Mouse (Mus musculus) hindbrain, embryonic 11.5 days (tissue): ENCODE data around the gene Gm9040. TPM values are rescaled to one million over a fixed set of nuclear protein-coding genes. Genes with fewer than 3 reads are reported as not detected.
"Not testable (repeated sequence)": the region's sequence is repeated elsewhere in the genome, so short reads cannot be mapped to it uniquely, and the experiment has no call there.

Experiments
- ATAC-seq: fragments of 200-750 bp; cut with Nextera tagmentation; 2 replicates; pipeline ENCODE4 v1.8.0; 2017; ENCODE audit warnings: mild to moderate bottlenecking, moderate TSS enrichment, moderate library complexity; ENCODE audit not compliant: low FRiP score
- DNase-seq: peaks from one replicate; pipeline ENCODE4 v3.0.0-alpha.2; 2015; ENCODE audit warnings: low spot score
- H3K27ac ChIP-seq: fragments of 300-500 bp; sonication (generic); 2 replicates; pipeline ENCODE4 v1.5.1; 2014; ENCODE audit warnings: mild to moderate bottlenecking, low read depth, low read length
- H3K27me3 ChIP-seq: fragments of 300-500 bp; sonication (generic); 2 replicates; pipeline ENCODE4 v1.6.1; 2014; ENCODE audit warnings: mild to moderate bottlenecking, low read length, moderate library complexity, mixed read lengths; ENCODE audit not compliant: control insufficient read depth, insufficient read depth
- H3K36me3 ChIP-seq: fragments of 300-500 bp; sonication (generic); 2 replicates; pipeline ENCODE4 v1.6.1; 2014; ENCODE audit warnings: mild to moderate bottlenecking, low read length, moderate library complexity, mixed read lengths; ENCODE audit not compliant: control insufficient read depth, insufficient read depth
- H3K4me1 ChIP-seq: fragments of 300-500 bp; sonication (generic); replicated peaks from 2 replicates; pipeline ENCODE4 v1.6.1; 2014; ENCODE audit warnings: low read length, mixed read lengths; ENCODE audit not compliant: control insufficient read depth, insufficient read depth
- H3K4me2 ChIP-seq: fragments of 300-500 bp; sonication (generic); replicated peaks from 2 replicates; pipeline ENCODE4 v1.6.1; 2014; ENCODE audit warnings: mild to moderate bottlenecking, low read depth, low read length
- H3K4me3 ChIP-seq: fragments of 300-500 bp; sonication (generic); 2 replicates; pipeline ENCODE4 v1.5.1; 2014; ENCODE audit warnings: low read depth, low read length
- H3K9ac ChIP-seq: fragments of 300-500 bp; sonication (generic); 2 replicates; pipeline ENCODE4 v1.6.1; 2014; ENCODE audit warnings: low read depth, low read length
- H3K9me3 ChIP-seq: fragments of 300-500 bp; sonication (generic); 2 replicates; pipeline ENCODE4 v1.6.1; 2016; ENCODE audit warnings: low read length; ENCODE audit not compliant: control insufficient read depth
- WGBS: fragments of 180-500 bp; shearing (Covaris S2); extraction: QIAGEN DNeasy Blood & Tissue Kit; methylation state at CpG from one replicate; pipeline ENCODE4 v1.1.7; 2014; 5-methylcytosine and 5-hydroxymethylcytosine counted together
- polyA plus RNA-seq: library from polyadenylated mRNA; unstranded; fragments of >200 nt; fragmentation: Nextera tagmentation; extraction: Ambion mirVana; gene quantifications from 2 replicates; pipeline ENCODE4 v1.2.1, GENCODE M21; 2014

The Gm9040 gene
- polyA plus RNA-seq, 1 experiment from 2014 or later, result not detected

DNA sequence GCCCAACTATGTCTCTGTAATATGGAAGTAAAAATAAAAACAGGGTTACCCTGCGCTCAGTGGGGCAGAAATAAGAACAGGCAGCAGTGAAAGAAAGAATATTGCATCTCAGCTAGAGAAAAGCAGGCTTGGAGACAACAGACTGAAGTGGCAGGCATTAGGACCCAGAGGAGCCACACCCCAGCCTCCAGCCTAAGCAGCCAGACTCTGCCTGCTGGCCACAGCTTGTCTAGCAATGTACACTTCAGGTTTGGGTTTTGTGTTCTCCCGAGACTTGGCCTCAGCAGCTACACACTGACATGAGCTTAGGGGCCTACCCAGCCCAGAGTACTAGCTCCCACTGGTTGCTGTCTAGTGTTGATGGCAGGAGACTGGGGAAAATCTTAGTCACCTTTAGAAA lies 24.6 kb downstream of the Gm9040 start:
- not testable (repeated sequence) for H3K9me3 ChIP-seq, H3K27ac ChIP-seq, H3K27me3 ChIP-seq, DNase-seq, ATAC-seq, H3K4me1 ChIP-seq, H3K36me3 ChIP-seq, H3K9ac ChIP-seq, H3K4me2 ChIP-seq, H3K4me3 ChIP-seq
- WGBS, result 64% methylated on average over 2 of the region's 2 CpGs

DNA sequence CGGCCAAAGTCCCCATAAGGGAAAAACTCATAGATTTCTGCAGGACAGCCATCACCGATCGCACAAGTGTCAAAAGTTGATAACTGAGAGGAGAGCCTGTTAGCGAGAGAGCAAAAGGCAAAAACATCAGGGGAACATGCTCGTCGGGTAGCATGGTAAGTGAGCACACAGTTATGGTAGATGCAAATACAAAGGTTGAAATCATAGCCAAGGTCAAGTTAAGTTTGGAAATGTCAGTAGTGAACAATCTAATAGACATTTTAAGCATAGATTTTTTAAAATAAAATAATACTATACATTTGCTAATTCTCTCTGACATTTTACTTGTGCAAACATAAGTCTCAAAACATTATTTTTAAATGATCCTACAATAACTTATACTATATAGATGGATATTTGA lies 31.8 kb downstream of the Gm9040 start, which contains the start of gene Iltifb:
Iltifb (minus strand) TSS at position 101 of the 400 bp plus-strand sequence.
- H3K27ac ChIP-seq, result no peak within 1 kb of the TSS
- WGBS, result 94% methylated on average over 6 of the region's 6 CpGs
- no peaks in the 10 kb centered on the region for H3K9me3 ChIP-seq
- DNase-seq (no peak), ATAC-seq (no peak)
- no peaks in the 10 kb centered on the region for H3K36me3 ChIP-seq
- H3K4me3 ChIP-seq, result no peak within 1 kb of the TSS
- no peaks in the 10 kb centered on the region for H3K4me1 ChIP-seq
- no peaks in the 10 kb centered on the region for H3K27me3 ChIP-seq
- no peak within 1 kb of the TSS for H3K9ac ChIP-seq
- H3K4me2 ChIP-seq, result no peak within 1 kb of the TSS

DNA sequence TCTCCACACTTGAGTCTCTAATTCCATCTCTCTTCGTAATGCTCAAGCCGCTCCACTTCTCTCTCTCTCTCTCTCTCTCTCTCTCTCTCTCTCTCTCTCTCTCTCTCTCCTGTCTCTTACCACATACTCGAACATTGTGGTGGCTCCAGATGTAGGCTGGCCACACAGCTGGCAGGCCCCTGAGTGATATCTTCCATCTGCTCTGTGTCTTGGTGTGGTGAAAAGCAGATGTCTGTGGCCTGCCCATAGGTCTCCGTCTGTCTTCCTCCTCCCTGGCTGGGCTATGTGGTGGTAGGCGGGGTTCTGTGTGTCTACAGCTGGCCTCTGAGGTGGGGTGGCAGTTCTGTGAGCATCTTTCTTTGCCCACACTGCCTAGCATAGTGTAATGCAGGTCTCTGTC lies 43.8 kb downstream of the Gm9040 start:
- not testable (repeated sequence) for ATAC-seq, H3K4me3 ChIP-seq, H3K9ac ChIP-seq, H3K4me2 ChIP-seq, DNase-seq, H3K4me1 ChIP-seq, H3K27me3 ChIP-seq, H3K9me3 ChIP-seq, H3K27ac ChIP-seq, H3K36me3 ChIP-seq
- 100% methylated on average over 2 of the region's 5 CpGs for WGBS

DNA sequence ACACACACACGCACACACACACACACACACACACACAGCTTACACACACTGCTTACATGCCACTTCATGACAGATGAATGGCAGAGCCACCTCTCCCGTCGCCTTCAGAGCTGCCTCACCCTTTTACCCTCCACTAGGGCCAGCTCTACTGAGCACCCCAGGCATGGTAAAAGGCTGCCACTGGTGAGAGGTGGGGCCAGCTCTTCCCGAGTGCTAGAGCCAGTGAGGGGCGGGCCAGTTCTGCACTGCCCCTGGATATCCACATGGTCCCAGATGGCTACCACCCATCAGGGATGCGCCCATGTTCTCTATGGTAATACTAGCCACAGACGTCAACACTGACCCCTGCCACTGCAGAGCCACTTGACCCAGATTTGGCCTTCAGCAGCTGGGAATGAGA lies 44.2 kb downstream of the Gm9040 start:
- not testable (repeated sequence) for H3K4me3 ChIP-seq, ATAC-seq, H3K27ac ChIP-seq

DNA sequence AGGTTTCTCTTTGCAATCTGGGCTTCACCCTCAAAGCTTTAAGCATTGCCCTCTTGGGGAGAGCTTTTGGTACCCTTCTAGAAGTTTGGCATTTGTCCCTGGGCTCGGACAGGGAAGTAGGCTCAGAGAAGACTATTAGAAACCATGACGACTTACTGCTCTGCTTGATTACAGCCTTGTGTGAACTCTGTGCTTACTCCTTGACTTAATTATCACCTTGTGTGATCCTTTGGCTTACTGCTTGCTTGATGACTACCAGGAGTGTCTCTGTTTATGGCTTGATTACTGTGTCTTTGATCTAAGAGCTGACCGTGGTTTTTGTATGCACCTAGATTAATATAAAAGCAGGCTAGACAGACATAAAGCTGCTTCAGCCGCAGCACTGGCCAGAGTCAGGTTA lies 48.7 kb downstream of the Gm9040 start:
- H3K4me1 ChIP-seq, H3K27ac ChIP-seq, H3K9ac ChIP-seq, H3K9me3 ChIP-seq, H3K27me3 ChIP-seq, ATAC-seq, H3K4me3 ChIP-seq, H3K36me3 ChIP-seq, H3K4me2 ChIP-seq, DNase-seq: not testable (repeated sequence)
- no CpG with 5 or more reads among the region's 4 CpGs for WGBS

More for the DNA sequence above, 44.2 kb downstream of the Gm9040 start:
- not testable (repeated sequence) for H3K9me3 ChIP-seq, H3K27me3 ChIP-seq, H3K4me2 ChIP-seq, H3K9ac ChIP-seq, DNase-seq, H3K36me3 ChIP-seq, H3K4me1 ChIP-seq
- WGBS, result 77% methylated on average over 6 of the region's 7 CpGs

Other genes starting within 250 kb of the Gm9040 start
- 57.3 and 62.2 TPM in 2 replicates for gene Mdm1, start 185.2 kb downstream of the Gm9040 start, polyA plus RNA-seq
- gene Il22, start 122.0 kb downstream of the Gm9040 start, polyA plus RNA-seq, result not detected in 2 replicates
- gene Gm32717, start 86.2 kb downstream of the Gm9040 start, polyA plus RNA-seq, result 0.15 and 0.26 TPM in 2 replicates
- 0.15 and 0.26 TPM in 2 replicates for gene Gm32802, start 68.3 kb downstream of the Gm9040 start, polyA plus RNA-seq
- gene Iltifb, start 31.9 kb downstream of the Gm9040 start, polyA plus RNA-seq, result not detected in 2 replicates
- not detected in 2 replicates for gene Gm9044, start 5.4 kb upstream of the Gm9040 start, polyA plus RNA-seq
- gene Gm9045, start 10.9 kb upstream of the Gm9040 start, polyA plus RNA-seq, result 0.07 TPM in 1 of 2 replicates, not detected in the other
- not detected in 2 replicates for gene Gm9046, start 16.3 kb upstream of the Gm9040 start, polyA plus RNA-seq
- not detected in 2 replicates for gene Gm9048, start 21.7 kb upstream of the Gm9040 start, polyA plus RNA-seq
- gene Gm9049, start 27.1 kb upstream of the Gm9040 start, polyA plus RNA-seq, result 0.07 TPM in 1 of 2 replicates, not detected in the other
- gene Ifng, start 114.1 kb upstream of the Gm9040 start, polyA plus RNA-seq, result not detected in 2 replicates